Mouse (Mus musculus) testis, adult 2 months (tissue): ENCODE data around the gene Trpm8.

Experiments
- CTCF ChIP-seq: fragments of 200-500 bp; IDR thresholded peaks from 2 replicates; pipeline ENCODE4 v1.5.1; 2012; ENCODE audit warnings: low read depth, mild to moderate bottlenecking, inconsistent platforms, low read length, moderate library complexity; ENCODE audit not compliant: control insufficient read depth, insufficient read depth, insufficient replicate concordance
- POLR2A ChIP-seq: fragments of 200-500 bp; IDR thresholded peaks from 2 replicates; pipeline ENCODE4 v1.6.1; 2012; ENCODE audit warnings: low read depth, mild to moderate bottlenecking, inconsistent platforms, low read length, moderate library complexity; ENCODE audit not compliant: control insufficient read depth

GRCm38 (mm10) chr1:88304261-88304985 is 27.0 kb downstream of the Trpm8 start:
- no peak for TF ChIP-seq CTCF
- no peak for TF ChIP-seq POLR2A
